Mouse (Mus musculus): ENCODE data around the gene Spaca4.
A peak's percentile ranks its signal among the peaks of the same experiment; 100 is the strongest.

The Spaca4 gene

GRCm38 (mm10) chr7:45699523-45700141 lies 26.0 kb downstream of the Spaca4 start, which contains the start of gene Car11:
Gene Car11 (plus strand): TSS chr7:45699843.
- no peak for DNase-seq (ENCODE audit: low read depth, low spot score)

GRCm38 (mm10) chr7:45697894-45698293 lies 27.7 kb downstream of the Spaca4 start:
- no peak for DNase-seq (ENCODE audit: low read depth, low spot score)

DNA sequence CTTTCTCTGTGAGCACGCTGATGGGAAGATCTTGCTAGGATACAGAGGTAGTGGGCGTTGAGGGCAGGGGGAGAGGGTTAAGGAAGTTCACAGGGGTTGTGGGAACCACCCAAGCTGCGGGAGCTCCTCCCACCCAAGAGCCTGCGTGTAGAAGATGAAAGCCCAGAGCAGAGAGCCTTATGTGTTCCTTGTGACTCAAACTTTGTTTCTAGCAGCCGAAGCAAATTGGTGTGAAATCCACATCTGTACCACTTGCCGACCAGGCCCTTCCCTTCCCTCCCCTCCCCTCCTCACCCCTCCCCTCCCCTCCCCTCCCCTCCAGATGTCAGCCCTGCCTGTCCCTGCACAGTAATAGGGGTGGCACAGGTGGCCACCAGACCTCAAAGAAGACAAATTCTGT lies 30.5 kb downstream of the Spaca4 start:
- no peak for DNase-seq (ENCODE audit: low read depth, low spot score)

- peak; percentile 73 for DNase-seq (ENCODE audit: low read depth, low spot score)
Measured at GRCm38 (mm10) chr7:45693921-45694591, 31.6 kb downstream of the Spaca4 start, which contains the start of gene Sec1. Gene Sec1 (minus strand): TSS chr7:45694402.

DNA sequence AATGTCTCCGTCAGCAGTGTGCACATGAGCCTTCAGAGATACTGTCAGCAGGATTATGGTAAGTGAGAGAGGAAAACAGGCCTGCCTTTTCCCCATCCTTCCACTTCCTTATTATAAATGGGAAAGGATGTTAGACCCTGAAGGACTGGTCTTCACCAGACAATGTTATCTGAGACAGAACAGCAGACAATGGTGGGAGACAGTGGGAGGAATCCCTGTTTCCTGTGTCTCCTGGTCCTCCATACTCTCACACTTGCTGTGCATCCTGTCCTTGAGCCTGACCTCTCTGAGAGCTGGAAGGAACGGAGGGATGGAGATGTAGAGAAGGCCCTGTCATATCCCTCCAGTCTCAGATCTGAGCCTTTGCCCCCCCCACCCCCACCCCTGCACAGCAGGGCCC lies 33.2 kb downstream of the Spaca4 start:
- no peak for DNase-seq (ENCODE audit: low read depth, low spot score)

GRCm38 (mm10) chr7:45689800-45690199 lies 35.8 kb downstream of the Spaca4 start:
- DNase-seq (ENCODE audit: low read depth, low spot score), result no peak

- DNase-seq (ENCODE audit: low read depth, low spot score), result no peak
Measured at GRCm38 (mm10) chr7:45689099-45689498, 36.5 kb downstream of the Spaca4 start.

- DNase-seq (ENCODE audit: low read depth, low spot score), result no peak
Measured at GRCm38 (mm10) chr7:45686841-45687240, 38.8 kb downstream of the Spaca4 start.

GRCm38 (mm10) chr7:45685811-45686210 lies 39.8 kb downstream of the Spaca4 start:
- DNase-seq (ENCODE audit: low read depth, low spot score), result no peak

- no peak for DNase-seq (ENCODE audit: low read depth, low spot score)
Measured at GRCm38 (mm10) chr7:45683396-45684050, 42.1 kb downstream of the Spaca4 start, which contains the start of gene Ntn5. Gene Ntn5 (plus strand): TSS chr7:45684022.

GRCm38 (mm10) chr7:45682144-45683126 lies 43.2 kb downstream of the Spaca4 start:
- peak; percentile 92 for DNase-seq (ENCODE audit: low read depth, low spot score)

- no peak for DNase-seq (ENCODE audit: low read depth, low spot score)
Measured at GRCm38 (mm10) chr7:45681046-45681736, 44.4 kb downstream of the Spaca4 start.

DNA sequence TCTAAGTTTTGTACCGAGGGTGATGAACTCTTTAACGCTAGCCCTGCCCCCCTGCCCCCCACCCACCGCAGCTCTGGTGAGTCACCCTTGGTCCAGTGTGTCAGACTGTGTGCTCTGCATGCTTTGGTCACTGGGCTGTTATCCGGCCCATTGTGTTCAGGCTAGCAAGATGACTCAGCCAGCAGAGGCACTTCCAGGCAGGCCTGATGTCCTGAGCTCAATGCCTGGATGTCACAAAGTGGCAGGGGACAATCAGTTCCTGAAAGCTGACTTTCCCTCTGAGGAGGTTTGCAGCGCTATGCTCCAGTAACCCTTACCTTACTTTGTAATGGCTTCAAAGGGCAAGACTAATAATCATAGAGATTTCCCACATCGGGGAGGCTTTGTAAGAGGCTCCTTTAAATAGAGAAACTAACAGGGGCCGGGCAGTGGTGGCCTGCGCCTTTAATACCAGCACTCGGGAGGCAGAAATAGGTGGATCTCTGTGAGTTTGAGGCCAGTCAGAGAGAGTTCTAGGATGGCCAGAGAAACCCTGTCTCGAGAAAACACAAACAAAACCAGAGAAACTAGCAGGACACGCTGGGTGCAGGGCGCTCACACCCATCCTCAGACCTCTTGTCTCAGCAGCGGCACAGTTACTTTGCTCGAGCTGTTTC lies 45.5 kb downstream of the Spaca4 start:
- no peak for DNase-seq (ENCODE audit: low read depth, low spot score)

DNA sequence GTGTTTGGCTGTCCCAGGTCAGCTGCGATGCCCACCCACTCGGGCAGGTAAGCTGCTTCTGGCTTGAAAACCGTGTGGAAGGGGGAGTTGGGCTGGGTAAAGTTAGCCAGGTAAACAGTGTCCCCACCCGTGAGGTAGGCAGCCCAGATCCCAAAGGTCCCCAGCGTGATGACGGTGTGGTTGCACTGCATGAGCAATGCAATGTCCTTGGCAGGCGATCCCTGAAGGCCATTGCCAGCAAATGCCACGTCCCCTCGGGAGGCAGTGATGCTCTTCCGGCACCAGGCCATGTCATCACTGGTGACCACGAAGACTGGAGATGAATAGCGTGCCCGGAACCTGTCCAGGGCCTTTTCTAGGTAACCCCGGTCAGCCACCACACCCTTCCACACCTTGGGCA lies 47.1 kb downstream of the Spaca4 start:
- DNase-seq (ENCODE audit: low read depth, low spot score), result no peak

GRCm38 (mm10) chr7:45677627-45678295 lies 47.9 kb downstream of the Spaca4 start:
- no peak for DNase-seq (ENCODE audit: low read depth, low spot score)

Data from ES-CJ7 (cell line).